7 mouse cellular contexts compared by ENCODE assay signal in the genomic region with DNA sequence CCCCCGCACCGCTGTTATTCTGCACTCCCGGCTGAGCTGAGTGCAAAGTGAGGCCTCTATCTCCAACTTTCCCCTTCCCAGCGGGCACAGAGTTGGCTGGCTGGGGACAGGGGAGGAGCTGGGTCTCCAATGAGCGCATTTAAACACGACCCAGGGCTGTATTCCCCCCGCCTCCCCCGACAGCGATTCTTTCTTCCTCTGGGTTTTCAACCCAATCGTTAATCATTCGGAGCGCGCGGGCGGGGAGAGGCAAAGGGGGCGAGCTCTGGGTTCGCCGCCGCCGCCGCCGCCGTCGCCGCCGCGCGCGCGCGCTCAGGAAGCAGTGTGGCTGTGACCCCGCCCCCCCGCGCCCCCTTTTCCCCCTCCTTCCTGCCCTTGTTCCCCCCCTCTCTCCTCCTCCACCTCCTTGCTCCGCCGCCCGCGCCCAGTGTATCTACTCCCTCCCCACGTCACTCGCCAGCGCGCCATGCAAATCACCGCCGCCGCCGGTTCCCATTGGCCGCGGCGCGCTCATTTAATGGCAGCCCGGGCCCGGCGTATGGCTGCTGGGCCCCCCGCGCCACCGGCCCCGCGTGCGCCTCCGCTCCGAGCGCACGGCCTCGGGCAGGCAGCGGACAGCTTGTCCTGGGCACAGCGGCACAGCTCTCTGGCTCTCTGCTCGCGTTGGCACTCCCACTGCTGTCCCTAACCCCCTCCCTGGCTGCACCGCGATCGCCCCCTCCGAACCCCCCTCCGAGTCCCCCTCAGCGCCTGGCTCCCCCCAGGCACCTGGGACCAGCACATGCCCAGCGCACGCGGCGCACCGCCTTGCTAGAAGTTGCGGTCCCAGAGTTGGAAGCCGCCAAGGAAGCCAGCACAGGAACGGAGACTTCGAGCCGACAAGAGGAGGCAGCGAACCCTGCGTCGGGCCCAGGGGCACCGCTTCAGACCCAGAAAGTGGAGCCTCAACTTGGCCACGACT. TPM values are rescaled to one million over a fixed set of nuclear protein-coding genes. Genes with fewer than 3 reads are reported as not detected.
DNase-seq lines count a peak whose midpoint lies in the region; ATAC-seq and TF ChIP-seq lines count a peak whose summit lies in the region.

A gene (plus strand): TSS at position 225 of the 961 bp plus-strand sequence.

- peak within 1 kb of the TSS; percentile 58 for H3K4me2 ChIP-seq in lung, postnatal 0 days (replicated peaks; ENCODE audit: low read depth, low read length)
- H3K4me2 ChIP-seq in hindbrain, embryonic 12.5 days (replicated peaks), result peak within 1 kb of the TSS; percentile 58
- peak within 1 kb of the TSS; percentile 70 for H3K4me2 ChIP-seq in limb, embryonic 11.5 days (ENCODE audit: low read depth, severe bottlenecking)

- H3K27me3 ChIP-seq in lung, postnatal 0 days (replicated peaks; ENCODE audit: insufficient read depth, low read length), result peaks cover 87% of the 10 kb centered on the region
- peaks cover 67% of the 10 kb centered on the region for H3K27me3 ChIP-seq in hindbrain, embryonic 12.5 days
- H3K27me3 ChIP-seq in limb, embryonic 11.5 days (ENCODE audit: control insufficient read depth, insufficient read depth, low read length), result peaks cover 89% of the 10 kb centered on the region

- peak within 1 kb of the TSS; percentile 38 for H3K4me3 ChIP-seq in lung, postnatal 0 days (ENCODE audit: low read depth, low read length)
- peak within 1 kb of the TSS; percentile 61 for H3K4me3 ChIP-seq in hindbrain, embryonic 12.5 days
- peak within 1 kb of the TSS; percentile 35 for H3K4me3 ChIP-seq in limb, embryonic 11.5 days (ENCODE audit: low read depth, low read length)

- no peaks in the 10 kb centered on the region for H3K36me3 ChIP-seq in lung, postnatal 0 days (ENCODE audit: insufficient read depth, low read length)
- no peaks in the 10 kb centered on the region for H3K36me3 ChIP-seq in hindbrain, embryonic 12.5 days
- H3K36me3 ChIP-seq in limb, embryonic 11.5 days (ENCODE audit: control insufficient read depth, insufficient read depth, low read length), result no peaks in the 10 kb centered on the region

- H3K9me3 ChIP-seq in lung, postnatal 0 days (ENCODE audit: low read length), result no peaks in the 10 kb centered on the region
- no peaks in the 10 kb centered on the region for H3K9me3 ChIP-seq in hindbrain, embryonic 12.5 days (replicated peaks)
- no peaks in the 10 kb centered on the region for H3K9me3 ChIP-seq in limb, embryonic 11.5 days (ENCODE audit: control insufficient read depth, low read length)

- WGBS in lung, postnatal 0 days, result 2% methylated on average over 59 of the region's 89 CpGs
- WGBS in hindbrain, embryonic 12.5 days, result under 1% methylated on average over 78 of the region's 89 CpGs
- WGBS in limb, embryonic 11.5 days, result under 1% methylated on average over 74 of the region's 89 CpGs

- no peak for TF ChIP-seq EP300 in lung, postnatal 0 days (IDR thresholded peaks at IDR 0.05)

- no peaks in the 10 kb centered on the region for H3K4me1 ChIP-seq in lung, postnatal 0 days (ENCODE audit: insufficient read depth, low read depth, low read length)
- peaks cover 44% of the 10 kb centered on the region for H3K4me1 ChIP-seq in hindbrain, embryonic 12.5 days
- H3K4me1 ChIP-seq in limb, embryonic 11.5 days (ENCODE audit: control insufficient read depth, insufficient read depth, low read length), result peaks cover 12% of the 10 kb centered on the region

- no peak within 1 kb of the TSS for H3K27ac ChIP-seq in lung, postnatal 0 days (ENCODE audit: low read length)
- peak within 1 kb of the TSS; percentile 91 for H3K27ac ChIP-seq in hindbrain, embryonic 12.5 days
- H3K27ac ChIP-seq in limb, embryonic 11.5 days (replicated peaks; ENCODE audit: low read depth, low read length), result no peak within 1 kb of the TSS

- peak; percentile 44 for DNase-seq in lung, postnatal 0 days (ENCODE audit: low spot score)
- DNase-seq in lung, adult 18-20 months, result no peak
- peak; percentile 95 for DNase-seq in embryo, embryonic 11 days
- DNase-seq in limb, embryonic 11.5 days (ENCODE audit: low spot score), result peak; percentile 82
- peak; percentile 76 for DNase-seq in retina, embryonic 14.5 days (ENCODE audit: low spot score)

- peak; percentile 56 for ATAC-seq in lung, postnatal 0 days
- ATAC-seq in hindbrain, embryonic 12.5 days (ENCODE audit: low FRiP score), result peak; percentile 91
- peak; percentile 75 for ATAC-seq in limb, embryonic 11.5 days (ENCODE audit: insufficient number of reproducible peaks, low FRiP score, low TSS enrichment, low read depth)
- ATAC-seq in monocyte, adult 5-6 weeks (replicated peaks; ENCODE audit: insufficient number of reproducible peaks, low FRiP score, low TSS enrichment, poor library complexity, severe bottlenecking), result no peak

- H3K9ac ChIP-seq in lung, postnatal 0 days (replicated peaks; ENCODE audit: low read depth), result no peak within 1 kb of the TSS
- H3K9ac ChIP-seq in hindbrain, embryonic 12.5 days, result peak within 1 kb of the TSS; percentile 82
- no peak within 1 kb of the TSS for H3K9ac ChIP-seq in limb, embryonic 11.5 days (ENCODE audit: low read length)

- no peak for TF ChIP-seq CTCF in lung, postnatal 0 days (IDR thresholded peaks at IDR 0.05)

RNA-seq across cellular contexts. Expression of the gene that starts here (rescaled TPM):
- not detected in 2 replicates for polyA plus RNA-seq in lung, postnatal 0 days (2015; fragmentation: Nextera tagmentation; extraction: Ambion mirVana)
- 2.9 and 3.5 TPM in 2 replicates for polyA plus RNA-seq in hindbrain, embryonic 12.5 days (2016; fragmentation: Nextera tagmentation; extraction: Ambion mirVana)
- polyA plus RNA-seq in limb, embryonic 11.5 days (2014; fragmentation: Nextera tagmentation; extraction: Ambion mirVana), result not detected in 2 replicates
- total RNA-seq in monocyte, adult 5-6 weeks (2017), result not detected in 3 replicates

Comparison
In these comparisons a context has a peak if more than half of its experiments do, and no peak if none do; other contexts are left out.
1. Peak in DNase-seq, ATAC-seq, H3K4me3 ChIP-seq and H3K4me2 ChIP-seq in lung, postnatal 0 days; RNA of the gene not detected or under 1 TPM.
2. Peak in DNase-seq, ATAC-seq, H3K4me3 ChIP-seq and H3K4me2 ChIP-seq in limb, embryonic 11.5 days; RNA of the gene not detected or under 1 TPM.
3. DNase-seq: peak in embryo, embryonic 11 days (single experiment) and retina, embryonic 14.5 days (single experiment); none in lung, adult 18-20 months (0 of 2).
4. Peak in every context shown above with its lines, with median percentiles within 50 percentile points of each other: H3K4me2 ChIP-seq and H3K4me3 ChIP-seq.